In the genomic region with DNA sequence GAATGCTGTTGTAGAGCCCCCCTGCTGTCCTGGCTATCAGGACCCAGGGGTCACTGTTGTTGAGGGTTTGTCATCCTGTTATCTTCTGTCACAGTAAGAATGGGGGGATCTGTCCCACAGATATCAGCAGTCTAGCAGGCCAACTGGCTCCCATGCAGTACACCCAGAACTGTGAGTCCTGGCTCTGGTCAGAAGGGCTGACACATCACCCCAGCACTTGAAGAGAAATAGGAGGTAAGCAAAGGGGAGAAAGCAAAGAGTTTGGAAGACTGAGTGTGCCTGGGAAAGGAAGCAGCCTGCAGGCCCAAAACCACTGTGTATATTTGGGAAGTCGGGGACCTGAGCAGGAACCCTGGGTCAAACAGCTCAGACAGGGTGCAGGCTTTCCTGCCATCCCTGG, we compare ENCODE assay signal across 26 mouse cellular contexts. TPM values are rescaled to one million over a fixed set of nuclear protein-coding genes. Genes with fewer than 3 reads are reported as not detected.
DNase-seq lines count a peak whose midpoint lies in the region; ATAC-seq lines count a peak whose summit lies in the region.
"Had no signal": no experiment of that assay in that cellular context is flagged by ENCODE, and none has a peak within 500 bp of the region (broad histone marks: within the 10 kb centered on the region; RNA-seq: fewer than 3 reads in every experiment).

No protein-coding gene starts in this region.

- 0 out of 2 replicates have a peak overlapping the region, but pooled peaks have one; percentile 48 for H3K9ac ChIP-seq in heart, embryonic 13.5 days
- no peak overlapping the region for H3K9ac ChIP-seq in midbrain, embryonic 13.5 days (replicated peaks)
- no peak overlapping the region for H3K9ac ChIP-seq in midbrain, embryonic 11.5 days (ENCODE audit: low read length)
- H3K9ac ChIP-seq in midbrain, embryonic 15.5 days: no peak overlapping the region
- H3K9ac ChIP-seq: embryonic facial prominence, embryonic 12.5 days; forebrain, postnatal 0 days; hindbrain, embryonic 12.5 days; intestine, embryonic 15.5 days; liver, embryonic 15.5 days; lung, embryonic 14.5 days; neural tube, embryonic 13.5 days had no signal

- DNase-seq in heart, adult 11 months: peak; percentile 95
- DNase-seq in heart, postnatal 4 days: no peak
- DNase-seq in heart, postnatal 10 days: no peak
- DNase-seq in midbrain, embryonic 11.5 days (ENCODE audit: low spot score, missing footprints): no peak
- DNase-seq: adrenal gland, postnatal 14 days; cerebellum, adult 11 months; cerebellum, adult 9-10 months; cerebellum, postnatal 36 days; forebrain, postnatal 0 days; left cerebral cortex, postnatal 4 days; lung, embryonic 14.5 days; lung, postnatal 14 days; thymus, postnatal 4 days had no signal

- peak overlapping the region; percentile 83 for H3K27ac ChIP-seq in heart, embryonic 13.5 days (replicated peaks)
- peak overlapping the region; percentile 49; the same call in 1 of the 2 replicates for H3K27ac ChIP-seq in midbrain, embryonic 13.5 days
- H3K27ac ChIP-seq in midbrain, embryonic 11.5 days (ENCODE audit: low read depth, low read length): no peak overlapping the region
- H3K27ac ChIP-seq in midbrain, embryonic 15.5 days: peak overlapping the region; percentile 37; the same call in 1 of the 2 replicates
- H3K27ac ChIP-seq: embryonic facial prominence, embryonic 12.5 days; forebrain, embryonic 10.5 days; hindbrain, embryonic 12.5 days; hindbrain, postnatal 0 days; intestine, embryonic 15.5 days; kidney, postnatal 0 days; liver, embryonic 15.5 days; neural tube, embryonic 13.5 days had no signal

- no peak overlapping the region for H3K4me3 ChIP-seq in heart, embryonic 13.5 days
- H3K4me3 ChIP-seq in midbrain, embryonic 13.5 days (replicated peaks): no peak overlapping the region
- no peak overlapping the region for H3K4me3 ChIP-seq in midbrain, embryonic 11.5 days (ENCODE audit: low read depth, low read length)
- H3K4me3 ChIP-seq in midbrain, embryonic 15.5 days: no peak overlapping the region
- H3K4me3 ChIP-seq: embryonic facial prominence, embryonic 12.5 days; forebrain, embryonic 10.5 days; hindbrain, embryonic 12.5 days; intestine, embryonic 15.5 days; liver, embryonic 15.5 days; neural tube, embryonic 13.5 days had no signal

- no peak overlapping the region; the same call in 1 of the 2 replicates for H3K4me2 ChIP-seq in heart, embryonic 13.5 days
- H3K4me2 ChIP-seq in midbrain, embryonic 13.5 days (replicated peaks): no peak overlapping the region
- H3K4me2 ChIP-seq in midbrain, embryonic 11.5 days: no peak overlapping the region
- H3K4me2 ChIP-seq in midbrain, embryonic 15.5 days: no peak overlapping the region
- H3K4me2 ChIP-seq: embryonic facial prominence, embryonic 12.5 days; hindbrain, embryonic 12.5 days; intestine, embryonic 15.5 days; liver, embryonic 15.5 days; lung, embryonic 14.5 days; neural tube, embryonic 13.5 days had no signal

- no peaks in the 10 kb centered on the region for H3K27me3 ChIP-seq in heart, embryonic 13.5 days (replicated peaks)
- H3K27me3 ChIP-seq in midbrain, embryonic 13.5 days: no peaks in the 10 kb centered on the region
- H3K27me3 ChIP-seq in midbrain, embryonic 11.5 days (ENCODE audit: control insufficient read depth, insufficient read depth, low read length): no peaks in the 10 kb centered on the region
- no peaks in the 10 kb centered on the region for H3K27me3 ChIP-seq in midbrain, embryonic 15.5 days (replicated peaks)
- H3K27me3 ChIP-seq: embryonic facial prominence, embryonic 12.5 days; hindbrain, embryonic 12.5 days; intestine, embryonic 15.5 days; liver, embryonic 15.5 days; neural tube, embryonic 13.5 days; Patski had no signal

- H3K9me3 ChIP-seq in heart, embryonic 13.5 days: no peaks in the 10 kb centered on the region
- no peaks in the 10 kb centered on the region for H3K9me3 ChIP-seq in midbrain, embryonic 13.5 days
- no peaks in the 10 kb centered on the region for H3K9me3 ChIP-seq in midbrain, embryonic 11.5 days (ENCODE audit: control insufficient read depth, low read length)
- no peaks in the 10 kb centered on the region for H3K9me3 ChIP-seq in midbrain, embryonic 15.5 days
- H3K9me3 ChIP-seq: embryonic facial prominence, embryonic 12.5 days; forebrain, embryonic 10.5 days; hindbrain, embryonic 12.5 days; intestine, embryonic 15.5 days; liver, embryonic 15.5 days; neural tube, embryonic 13.5 days had no signal

- intact Hi-C loops in heart, postnatal 10 days (cut with DNase I): loop anchor here (10.0 kb wide), 1 partner anchor 311 kb away; no protein-coding TSS in a partner anchor

- 60% methylated on average over 1 of the region's 1 CpGs for WGBS in heart, embryonic 13.5 days
- 92% methylated on average over 1 of the region's 1 CpGs for WGBS in midbrain, embryonic 13.5 days
- WGBS in midbrain, embryonic 11.5 days: 88% methylated on average over 1 of the region's 1 CpGs
- WGBS in midbrain, embryonic 15.5 days: 90% methylated on average over 1 of the region's 1 CpGs

- no peak for ATAC-seq in heart, embryonic 13.5 days (ENCODE audit: extremely low read depth, insufficient number of reproducible peaks, low FRiP score, low TSS enrichment)
- no peak for ATAC-seq in midbrain, embryonic 13.5 days
- no peak for ATAC-seq in midbrain, embryonic 11.5 days (ENCODE audit: low FRiP score)
- no peak for ATAC-seq in midbrain, embryonic 15.5 days (replicated peaks)
- ATAC-seq in megakaryocyte, adult 5-6 weeks (ENCODE audit: poor library complexity, severe bottlenecking): no peak
- ATAC-seq: forebrain, postnatal 0 days; hindbrain, postnatal 0 days; intestine, embryonic 15.5 days; Patski had no signal

- peaks cover 57% of the 10 kb centered on the region for H3K4me1 ChIP-seq in heart, embryonic 13.5 days
- peaks cover 20% of the 10 kb centered on the region for H3K4me1 ChIP-seq in midbrain, embryonic 13.5 days (replicated peaks)
- peaks cover 3% of the 10 kb centered on the region; the same call in 1 of the 2 replicates for H3K4me1 ChIP-seq in midbrain, embryonic 11.5 days (ENCODE audit: control insufficient read depth, insufficient read depth, low read length)
- H3K4me1 ChIP-seq in midbrain, embryonic 15.5 days: peaks cover 9% of the 10 kb centered on the region
- H3K4me1 ChIP-seq: embryonic facial prominence, embryonic 12.5 days; liver, embryonic 15.5 days had no signal

- no peaks in the 10 kb centered on the region for H3K36me3 ChIP-seq in heart, embryonic 13.5 days
- H3K36me3 ChIP-seq in midbrain, embryonic 13.5 days: no peaks in the 10 kb centered on the region
- H3K36me3 ChIP-seq in midbrain, embryonic 11.5 days (ENCODE audit: control insufficient read depth, insufficient read depth, low read length): no peaks in the 10 kb centered on the region
- 0 out of 2 replicates have a peak, but pooled peaks cover 5% of the 10 kb centered on the region for H3K36me3 ChIP-seq in midbrain, embryonic 15.5 days (replicated peaks)
- H3K36me3 ChIP-seq: embryonic facial prominence, embryonic 12.5 days; forebrain, embryonic 10.5 days; hindbrain, embryonic 12.5 days; intestine, embryonic 15.5 days; liver, embryonic 15.5 days; neural tube, embryonic 13.5 days had no signal

RNA-seq across cellular contexts. Expression of a gene that starts 39.5 kb away (rescaled TPM):
- 10 to 100 TPM; 18.8 to 19.8 TPM for total RNA-seq in heart, postnatal 4 days (2021)
- 46.3 and 50.3 TPM in 2 replicates for polyA plus RNA-seq in heart, embryonic 13.5 days (2015; fragmentation: Nextera tagmentation; extraction: Ambion mirVana)
- 10 to 100 TPM; 14.7 to 15.5 TPM for total RNA-seq in heart, postnatal 10 days (2021)
- polyA plus RNA-seq in midbrain, embryonic 13.5 days (2015; fragmentation: Nextera tagmentation; extraction: Ambion mirVana): 121 and 126 TPM in 2 replicates
- 97.4 and 103 TPM in 2 replicates for polyA plus RNA-seq in midbrain, embryonic 11.5 days (2014; fragmentation: Nextera tagmentation; extraction: Ambion mirVana)
- polyA plus RNA-seq in midbrain, embryonic 15.5 days (2015; fragmentation: Nextera tagmentation; extraction: Ambion mirVana): 173 and 185 TPM in 2 replicates
- 5.9 and 7.1 TPM in 2 replicates for total RNA-seq in megakaryocyte, adult 5-6 weeks (2015)
- total RNA-seq in megakaryocyte, adult 5-6 weeks (2017): 1.3 and 1.5 TPM in 2 replicates
